Mouse (Mus musculus): Measurements from ENCODE around the gene Dnajb14. TPM values are rescaled to one million over a fixed set of nuclear protein-coding genes. Genes with fewer than 3 reads are reported as not detected.

Gene Dnajb14
- polyA plus RNA-seq, 1 experiment, result 1.8 TPM

GRCm38 (mm10) chr3:137887961-137888360, 20.5 kb downstream of the Dnajb14 start:
- TF ChIP-seq MAX (IDR thresholded peaks at IDR 0.05) (no peak), MYOD1 (IDR thresholded peaks at IDR 0.05; ENCODE audit: control insufficient read depth, insufficient read length, low read depth) (no peak)
- Histone ChIP-seq H3K79me3 (ENCODE audit: low read depth) (no peaks in the 10 kb centered on the region), H3K27me3 (ENCODE audit: control insufficient read depth, insufficient read depth, insufficient read length) (no peaks in the 10 kb centered on the region), H3K36me3 (ENCODE audit: control insufficient read depth, insufficient read depth) (peaks cover 8% of the 10 kb centered on the region), H3K4me3 (ENCODE audit: insufficient read depth, poor library complexity, severe bottlenecking) (no peak overlapping the region), H3K79me2 (ENCODE audit: control insufficient read depth, insufficient read depth) (no peaks in the 10 kb centered on the region), H3ac (ENCODE audit: control insufficient read depth, insufficient read length, low read depth) (no peak overlapping the region)

GRCm38 (mm10) chr3:137891089-137891488, 23.6 kb downstream of the Dnajb14 start:
- no peaks in the 10 kb centered on the region for H3K27me3 ChIP-seq (ENCODE audit: control insufficient read depth, insufficient read depth, insufficient read length)
- H3K36me3 ChIP-seq (ENCODE audit: control insufficient read depth, insufficient read depth), result peaks cover 8% of the 10 kb centered on the region
- TF ChIP-seq CTCF (IDR thresholded peaks at IDR 0.05; ENCODE audit: control insufficient read depth, insufficient read depth, insufficient read length), result no peak
- no peak for TF ChIP-seq CEBPB (IDR thresholded peaks at IDR 0.05; ENCODE audit: low read depth)
- TF ChIP-seq MAX (IDR thresholded peaks at IDR 0.05), result no peak
- TF ChIP-seq MYOG (IDR thresholded peaks at IDR 0.05; ENCODE audit: control insufficient read depth, extremely low read depth, insufficient read length), result no peak
- TF ChIP-seq FOSL1 (IDR thresholded peaks at IDR 0.05; ENCODE audit: insufficient read depth, low read length, poor library complexity, severe bottlenecking), result no peak
- no peak for TF ChIP-seq MYOD1 (IDR thresholded peaks at IDR 0.05; ENCODE audit: control insufficient read depth, insufficient read length, low read depth)
- TF ChIP-seq USF1 (IDR thresholded peaks at IDR 0.05; ENCODE audit: low read depth), result no peak
- H3K4me3 ChIP-seq (ENCODE audit: insufficient read depth, poor library complexity, severe bottlenecking), result no peak overlapping the region
- no peaks in the 10 kb centered on the region for H3K79me2 ChIP-seq (ENCODE audit: control insufficient read depth, insufficient read depth)
- no peak overlapping the region for H3ac ChIP-seq (ENCODE audit: control insufficient read depth, insufficient read length, low read depth)
- no peaks in the 10 kb centered on the region for H3K79me3 ChIP-seq (ENCODE audit: low read depth)

GRCm38 (mm10) chr3:137892118-137892517, 24.6 kb downstream of the Dnajb14 start:
- Histone ChIP-seq H3K36me3 (ENCODE audit: control insufficient read depth, insufficient read depth) (peaks cover 8% of the 10 kb centered on the region), H3K79me2 (ENCODE audit: control insufficient read depth, insufficient read depth) (no peaks in the 10 kb centered on the region), H3K27me3 (ENCODE audit: control insufficient read depth, insufficient read depth, insufficient read length) (no peaks in the 10 kb centered on the region), H3ac (ENCODE audit: control insufficient read depth, insufficient read length, low read depth) (no peak overlapping the region), H3K4me3 (ENCODE audit: insufficient read depth, poor library complexity, severe bottlenecking) (no peak overlapping the region), H3K79me3 (ENCODE audit: low read depth) (no peaks in the 10 kb centered on the region)
- no peak for TF ChIP-seq MAX (IDR thresholded peaks at IDR 0.05)
- no peak for TF ChIP-seq CEBPB (IDR thresholded peaks at IDR 0.05; ENCODE audit: low read depth)
- TF ChIP-seq USF1 (IDR thresholded peaks at IDR 0.05; ENCODE audit: low read depth), result no peak
- TF ChIP-seq FOSL1 (IDR thresholded peaks at IDR 0.05; ENCODE audit: insufficient read depth, low read length, poor library complexity, severe bottlenecking), result no peak
- TF ChIP-seq MYOG (IDR thresholded peaks at IDR 0.05; ENCODE audit: control insufficient read depth, extremely low read depth, insufficient read length), result no peak
- TF ChIP-seq CTCF (IDR thresholded peaks at IDR 0.05; ENCODE audit: control insufficient read depth, insufficient read depth, insufficient read length), result no peak
- TF ChIP-seq MYOD1 (IDR thresholded peaks at IDR 0.05; ENCODE audit: control insufficient read depth, insufficient read length, low read depth), result no peak

- no peaks in the 10 kb centered on the region for H3K79me3 ChIP-seq (ENCODE audit: low read depth)
- no peaks in the 10 kb centered on the region for H3K27me3 ChIP-seq (ENCODE audit: control insufficient read depth, insufficient read depth, insufficient read length)
- no peak overlapping the region for H3ac ChIP-seq (ENCODE audit: control insufficient read depth, insufficient read length, low read depth)
- H3K36me3 ChIP-seq (ENCODE audit: control insufficient read depth, insufficient read depth), result peaks cover 3% of the 10 kb centered on the region
- H3K79me2 ChIP-seq (ENCODE audit: control insufficient read depth, insufficient read depth), result no peaks in the 10 kb centered on the region
- no peak overlapping the region for H3K4me3 ChIP-seq (ENCODE audit: insufficient read depth, poor library complexity, severe bottlenecking)
- TF ChIP-seq MYOD1 (IDR thresholded peaks at IDR 0.05; ENCODE audit: control insufficient read depth, insufficient read length, low read depth) (no peak), MAX (IDR thresholded peaks at IDR 0.05) (no peak), CTCF (IDR thresholded peaks at IDR 0.05; ENCODE audit: control insufficient read depth, insufficient read depth, insufficient read length) (no peak), MYOG (IDR thresholded peaks at IDR 0.05; ENCODE audit: control insufficient read depth, extremely low read depth, insufficient read length) (no peak), CEBPB (IDR thresholded peaks at IDR 0.05; ENCODE audit: low read depth) (no peak), FOSL1 (IDR thresholded peaks at IDR 0.05; ENCODE audit: insufficient read depth, low read length, poor library complexity, severe bottlenecking) (no peak), USF1 (IDR thresholded peaks at IDR 0.05; ENCODE audit: low read depth) (no peak)
Observed at GRCm38 (mm10) chr3:137893789-137894188, 26.3 kb downstream of the Dnajb14 start.

GRCm38 (mm10) chr3:137895196-137895595, 27.7 kb downstream of the Dnajb14 start:
- no peaks in the 10 kb centered on the region for H3K79me2 ChIP-seq (ENCODE audit: control insufficient read depth, insufficient read depth)

GRCm38 (mm10) chr3:137896386-137896785, 28.9 kb downstream of the Dnajb14 start:
- H3K79me2 ChIP-seq (ENCODE audit: control insufficient read depth, insufficient read depth), result no peaks in the 10 kb centered on the region
- H3K27me3 ChIP-seq (ENCODE audit: control insufficient read depth, insufficient read depth, insufficient read length), result no peaks in the 10 kb centered on the region
- H3ac ChIP-seq (ENCODE audit: control insufficient read depth, insufficient read length, low read depth), result no peak overlapping the region
- no peak overlapping the region for H3K4me3 ChIP-seq (ENCODE audit: insufficient read depth, poor library complexity, severe bottlenecking)
- TF ChIP-seq USF1 (IDR thresholded peaks at IDR 0.05; ENCODE audit: low read depth) (no peak), FOSL1 (IDR thresholded peaks at IDR 0.05; ENCODE audit: insufficient read depth, low read length, poor library complexity, severe bottlenecking) (no peak)
- H3K36me3 ChIP-seq (ENCODE audit: control insufficient read depth, insufficient read depth), result no peaks in the 10 kb centered on the region
- H3K79me3 ChIP-seq (ENCODE audit: low read depth), result no peaks in the 10 kb centered on the region

More at GRCm38 (mm10) chr3:137895196-137895595, 27.7 kb downstream of the Dnajb14 start:
- Histone ChIP-seq H3K27me3 (ENCODE audit: control insufficient read depth, insufficient read depth, insufficient read length) (no peaks in the 10 kb centered on the region), H3K79me3 (ENCODE audit: low read depth) (no peaks in the 10 kb centered on the region), H3K36me3 (ENCODE audit: control insufficient read depth, insufficient read depth) (no peaks in the 10 kb centered on the region), H3K4me3 (ENCODE audit: insufficient read depth, poor library complexity, severe bottlenecking) (no peak overlapping the region), H3ac (ENCODE audit: control insufficient read depth, insufficient read length, low read depth) (no peak overlapping the region)
- TF ChIP-seq MYOD1 (IDR thresholded peaks at IDR 0.05; ENCODE audit: control insufficient read depth, insufficient read length, low read depth) (no peak), MYOG (IDR thresholded peaks at IDR 0.05; ENCODE audit: control insufficient read depth, extremely low read depth, insufficient read length) (no peak), FOSL1 (IDR thresholded peaks at IDR 0.05; ENCODE audit: insufficient read depth, low read length, poor library complexity, severe bottlenecking) (no peak), CEBPB (IDR thresholded peaks at IDR 0.05; ENCODE audit: low read depth) (no peak), MAX (IDR thresholded peaks at IDR 0.05) (no peak)

Measured in C2C12 (cell line).